In the genomic region with DNA sequence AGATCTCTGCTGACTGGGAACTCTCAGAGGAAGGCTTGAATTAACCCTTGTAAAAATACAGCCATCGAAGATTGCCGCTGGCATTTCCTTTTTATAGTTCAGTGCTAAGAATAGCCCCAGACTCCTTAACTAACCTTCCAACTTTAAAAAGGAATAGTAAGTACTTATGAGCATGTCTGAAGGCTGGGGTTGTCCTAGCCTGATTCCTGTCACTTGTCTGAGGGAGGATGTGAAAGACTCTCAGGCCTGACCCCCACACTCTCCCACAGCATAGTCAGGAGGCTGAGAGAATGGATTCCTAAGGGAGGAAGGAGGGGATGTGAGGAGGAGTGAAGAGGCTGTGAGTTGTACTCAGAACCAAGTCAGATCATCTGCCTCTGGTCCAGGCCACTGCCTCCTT, we compare ENCODE assay signal across 20 mouse cellular contexts. TPM values are rescaled to one million over a fixed set of nuclear protein-coding genes. Genes with fewer than 3 reads are reported as not detected.
DNase-seq lines count a peak whose midpoint lies in the region; ATAC-seq and TF ChIP-seq lines count a peak whose summit lies in the region.
"Had no signal": no experiment of that assay in that cellular context is flagged by ENCODE, and none has a peak within 500 bp of the region (broad histone marks: within the 10 kb centered on the region; RNA-seq: fewer than 3 reads in every experiment).

No protein-coding gene starts in this region.

- no peak for TF ChIP-seq CTCF in midbrain, postnatal 0 days (IDR thresholded peaks at IDR 0.05)

- peak; percentile 40 for ATAC-seq in kidney, embryonic 14.5 days (ENCODE audit: low FRiP score, low TSS enrichment)
- ATAC-seq in midbrain, embryonic 15.5 days (replicated peaks) = no peak
- no peak for ATAC-seq in midbrain, postnatal 0 days (ENCODE audit: low FRiP score)
- ATAC-seq in limb, embryonic 14.5 days (ENCODE audit: low FRiP score, low read depth) = no peak
- ATAC-seq: forebrain, embryonic 15.5 days; inflammation-experienced regulatory T-cells, adult 6 months; lung, postnatal 0 days had no signal

- H3K9ac ChIP-seq in kidney, embryonic 14.5 days (ENCODE audit: low read depth, low read length) = no peak overlapping the region
- no peak overlapping the region for H3K9ac ChIP-seq in midbrain, embryonic 15.5 days
- H3K9ac ChIP-seq in midbrain, postnatal 0 days (replicated peaks; ENCODE audit: low read length, poor library complexity, severe bottlenecking) = no peak overlapping the region
- no peak overlapping the region for H3K9ac ChIP-seq in limb, embryonic 14.5 days (ENCODE audit: low read depth, low read length, severe bottlenecking)
- H3K9ac ChIP-seq: forebrain, embryonic 15.5 days; hindbrain, embryonic 12.5 days; liver, embryonic 15.5 days had no signal

- peaks cover 18% of the 10 kb centered on the region for H3K4me1 ChIP-seq in kidney, embryonic 14.5 days (ENCODE audit: control insufficient read depth, insufficient read depth, low read length)
- H3K4me1 ChIP-seq in midbrain, embryonic 15.5 days = peaks cover 11% of the 10 kb centered on the region; the same call in 1 of the 2 replicates
- H3K4me1 ChIP-seq in midbrain, postnatal 0 days (ENCODE audit: insufficient read depth, low read length) = peaks cover 2% of the 10 kb centered on the region; the same call in 1 of the 2 replicates
- peaks cover 11% of the 10 kb centered on the region for H3K4me1 ChIP-seq in limb, embryonic 14.5 days (ENCODE audit: control insufficient read depth, insufficient read depth, low read length)
- H3K4me1 ChIP-seq: forebrain, embryonic 15.5 days; hindbrain, embryonic 12.5 days; liver, embryonic 15.5 days had no signal

- DNase-seq in heart, adult 11 months = peak; percentile 23
- no peak for DNase-seq in heart, adult 8-10 months (ENCODE audit: low spot score)
- DNase-seq in kidney, postnatal 25 days = no peak
- no peak for DNase-seq in midbrain, postnatal 0 days (ENCODE audit: low spot score)
- peak; percentile 31 for DNase-seq in limb, embryonic 14.5 days (ENCODE audit: low spot score)
- DNase-seq in adrenal gland, adult 8-10 months = no peak
- DNase-seq: adrenal gland, adult 2 months; cerebellum, postnatal 25 days; layer of hippocampus, postnatal 36 days; thymus, postnatal 4 days had no signal

- H3K9me3 ChIP-seq in kidney, embryonic 14.5 days (ENCODE audit: control insufficient read depth, low read length) = no peaks in the 10 kb centered on the region
- H3K9me3 ChIP-seq in midbrain, embryonic 15.5 days = no peaks in the 10 kb centered on the region
- H3K9me3 ChIP-seq in midbrain, postnatal 0 days (ENCODE audit: low read length) = no peaks in the 10 kb centered on the region
- H3K9me3 ChIP-seq in limb, embryonic 14.5 days (ENCODE audit: control insufficient read depth, low read length) = no peaks in the 10 kb centered on the region
- H3K9me3 ChIP-seq: forebrain, embryonic 15.5 days; hindbrain, embryonic 12.5 days; liver, embryonic 15.5 days had no signal

- TF ChIP-seq POLR2A in limb, embryonic 14.5 days (IDR thresholded peaks at IDR 0.05; ENCODE audit: borderline replicate concordance, extremely low read depth, insufficient read depth, insufficient read length) = no peak

- no peaks in the 10 kb centered on the region for H3K27me3 ChIP-seq in kidney, embryonic 14.5 days (ENCODE audit: control insufficient read depth, insufficient read depth, low read length)
- no peaks in the 10 kb centered on the region for H3K27me3 ChIP-seq in midbrain, embryonic 15.5 days (replicated peaks)
- H3K27me3 ChIP-seq in midbrain, postnatal 0 days (ENCODE audit: insufficient read depth, low read length) = no peaks in the 10 kb centered on the region
- H3K27me3 ChIP-seq in limb, embryonic 14.5 days (ENCODE audit: control insufficient read depth, insufficient read depth, low read length) = no peaks in the 10 kb centered on the region
- H3K27me3 ChIP-seq: forebrain, embryonic 15.5 days; hindbrain, embryonic 12.5 days; liver, embryonic 15.5 days had no signal

- no peaks in the 10 kb centered on the region for H3K36me3 ChIP-seq in kidney, embryonic 14.5 days (ENCODE audit: control insufficient read depth, insufficient read depth, low read length)
- no peaks in the 10 kb centered on the region for H3K36me3 ChIP-seq in midbrain, embryonic 15.5 days (replicated peaks)
- no peaks in the 10 kb centered on the region for H3K36me3 ChIP-seq in midbrain, postnatal 0 days (ENCODE audit: insufficient read depth, low read length)
- H3K36me3 ChIP-seq in limb, embryonic 14.5 days (ENCODE audit: control insufficient read depth, insufficient read depth, low read length) = no peaks in the 10 kb centered on the region
- H3K36me3 ChIP-seq: forebrain, embryonic 15.5 days; hindbrain, embryonic 12.5 days; liver, embryonic 15.5 days had no signal

- no peak overlapping the region for H3K4me2 ChIP-seq in kidney, embryonic 14.5 days (replicated peaks; ENCODE audit: low read depth, low read length)
- no peak overlapping the region for H3K4me2 ChIP-seq in midbrain, embryonic 15.5 days
- no peak overlapping the region for H3K4me2 ChIP-seq in midbrain, postnatal 0 days (ENCODE audit: low read depth, low read length, poor library complexity, severe bottlenecking)
- no peak overlapping the region for H3K4me2 ChIP-seq in limb, embryonic 14.5 days (replicated peaks; ENCODE audit: low read depth, low read length, severe bottlenecking)
- H3K4me2 ChIP-seq: forebrain, embryonic 15.5 days; hindbrain, embryonic 12.5 days; liver, embryonic 15.5 days had no signal

- H3K4me3 ChIP-seq in kidney, embryonic 14.5 days (ENCODE audit: low read length) = no peak overlapping the region
- no peak overlapping the region for H3K4me3 ChIP-seq in midbrain, embryonic 15.5 days
- H3K4me3 ChIP-seq in midbrain, postnatal 0 days (ENCODE audit: low read depth, low read length) = no peak overlapping the region
- no peak overlapping the region for H3K4me3 ChIP-seq in limb, embryonic 14.5 days (replicated peaks; ENCODE audit: low read length)
- H3K4me3 ChIP-seq: erythroblast, embryonic 14.5 days; forebrain, embryonic 15.5 days; hindbrain, embryonic 12.5 days; liver, embryonic 15.5 days had no signal

- peak overlapping the region; percentile 63; the same call in 1 of the 2 replicates for H3K27ac ChIP-seq in kidney, embryonic 14.5 days (ENCODE audit: low read depth, low read length)
- H3K27ac ChIP-seq in midbrain, embryonic 15.5 days = 0 out of 2 replicates have a peak overlapping the region, but pooled peaks have one; percentile 9
- H3K27ac ChIP-seq in midbrain, postnatal 0 days (ENCODE audit: low read depth, low read length) = no peak overlapping the region
- H3K27ac ChIP-seq in limb, embryonic 14.5 days (replicated peaks; ENCODE audit: low read depth, low read length) = no peak overlapping the region
- H3K27ac ChIP-seq: forebrain, embryonic 15.5 days; hindbrain, embryonic 12.5 days; liver, embryonic 15.5 days had no signal

- 43% methylated on average over 2 of the region's 2 CpGs for WGBS in kidney, embryonic 14.5 days
- WGBS in midbrain, embryonic 15.5 days = 77% methylated on average over 2 of the region's 2 CpGs
- WGBS in midbrain, postnatal 0 days = 73% methylated on average over 2 of the region's 2 CpGs
- WGBS in limb, embryonic 14.5 days = 10% methylated on average over 2 of the region's 2 CpGs

RNA-seq across cellular contexts. Expression of gene Gm12166, which starts 22.6 kb away (rescaled TPM):
- total RNA-seq in heart, adult 8-10 months (2022) = 1 to 10 TPM in 2 of 4 experiments, under 1 TPM in 2; 0.43 to 1.3 (median 0.96) TPM
- polyA plus RNA-seq in kidney, embryonic 14.5 days (2014; fragmentation: Nextera tagmentation; extraction: Ambion mirVana) = 5.0 and 5.4 TPM in 2 replicates
- polyA plus RNA-seq in midbrain, embryonic 15.5 days (2015; fragmentation: Nextera tagmentation; extraction: Ambion mirVana) = 4.0 and 5.4 TPM in 2 replicates
- 8.7 and 12.1 TPM in 2 replicates for total RNA-seq in midbrain, postnatal 0 days (2014; rRNA removed)
- polyA plus RNA-seq in midbrain, postnatal 0 days (2015; fragmentation: Nextera tagmentation; extraction: Ambion mirVana) = 8.3 and 8.9 TPM in 2 replicates
- 4.8 and 5.5 TPM in 2 replicates for polyA plus RNA-seq in limb, embryonic 14.5 days (2012; rRNA removed)
- 4.2 and 4.7 TPM in 2 replicates for polyA plus RNA-seq in limb, embryonic 14.5 days (2014; fragmentation: Nextera tagmentation; extraction: Ambion mirVana)
- 1 to 10 TPM; 3.3 to 5.9 (median 4.4) TPM for total RNA-seq in adrenal gland, adult 8-10 months (2022)

RNA-seq across cellular contexts. Expression of gene Adam19, which starts 26.3 kb away (rescaled TPM):
- total RNA-seq in heart, adult 8-10 months (2022) = 10 to 100 TPM; 17.7 to 42.4 (median 24.0) TPM
- polyA plus RNA-seq in kidney, embryonic 14.5 days (2014; fragmentation: Nextera tagmentation; extraction: Ambion mirVana) = 7.6 and 14.7 TPM in 2 replicates
- 11.3 and 12.2 TPM in 2 replicates for polyA plus RNA-seq in midbrain, embryonic 15.5 days (2015; fragmentation: Nextera tagmentation; extraction: Ambion mirVana)
- total RNA-seq in midbrain, postnatal 0 days (2014; rRNA removed) = 16.8 and 16.9 TPM in 2 replicates
- 3.9 and 6.1 TPM in 2 replicates for polyA plus RNA-seq in midbrain, postnatal 0 days (2015; fragmentation: Nextera tagmentation; extraction: Ambion mirVana)
- 29.3 and 34.0 TPM in 2 replicates for polyA plus RNA-seq in limb, embryonic 14.5 days (2012; rRNA removed)
- polyA plus RNA-seq in limb, embryonic 14.5 days (2014; fragmentation: Nextera tagmentation; extraction: Ambion mirVana) = 13.3 and 14.3 TPM in 2 replicates
- 1 to 10 TPM; 1.7 to 5.9 (median 3.8) TPM for total RNA-seq in adrenal gland, adult 8-10 months (2022)

RNA-seq across cellular contexts. Expression of gene Sox30, which starts 49.4 kb away (rescaled TPM):
- under 1 TPM in 3 of 4 experiments, not detected in 1; 0.22 to 0.26 (median 0.25) TPM for total RNA-seq in heart, adult 8-10 months (2022)
- polyA plus RNA-seq in kidney, embryonic 14.5 days (2014; fragmentation: Nextera tagmentation; extraction: Ambion mirVana) = 0.16 TPM in 2 replicates
- 0.18 and 0.23 TPM in 2 replicates for polyA plus RNA-seq in midbrain, embryonic 15.5 days (2015; fragmentation: Nextera tagmentation; extraction: Ambion mirVana)
- 0.16 and 0.47 TPM in 2 replicates for total RNA-seq in midbrain, postnatal 0 days (2014; rRNA removed)
- polyA plus RNA-seq in midbrain, postnatal 0 days (2015; fragmentation: Nextera tagmentation; extraction: Ambion mirVana) = 0.06 and 0.07 TPM in 2 replicates
- polyA plus RNA-seq in limb, embryonic 14.5 days (2012; rRNA removed) = 0.54 and 0.64 TPM in 2 replicates
- polyA plus RNA-seq in limb, embryonic 14.5 days (2014; fragmentation: Nextera tagmentation; extraction: Ambion mirVana) = 0.25 and 0.45 TPM in 2 replicates
- total RNA-seq in adrenal gland, adult 8-10 months (2022) = under 1 TPM in 2 of 4 experiments, not detected in 2; 0.10 to 0.23 TPM
- total RNA-seq: granulocyte monocyte progenitor cell, adult 5-6 weeks; megakaryocyte progenitor cell, adult 5-6 weeks had no signal
- polyA plus RNA-seq: erythroblast, embryonic 14.5 days; liver, embryonic 15.5 days had no signal

Comparison
In these comparisons a context has a peak if more than half of its experiments do, and no peak if none do; other contexts are left out.
1. DNase-seq: peak in heart, adult 11 months (single experiment) and limb, embryonic 14.5 days (single experiment); none in heart, adult 8-10 months (single experiment), kidney, postnatal 25 days (0 of 2), midbrain, postnatal 0 days (single experiment) and adrenal gland, adult 8-10 months (single experiment).
2. H3K27ac ChIP-seq: peak in kidney, embryonic 14.5 days (single experiment) and midbrain, embryonic 15.5 days (single experiment); none in midbrain, postnatal 0 days (single experiment) and limb, embryonic 14.5 days (single experiment).